Mouse (Mus musculus) granulocyte monocyte progenitor cell, adult 5-6 weeks (primary cell): ENCODE data around the gene Pdgfra. TPM values are rescaled to one million over a fixed set of nuclear protein-coding genes. Genes with fewer than 3 reads are reported as not detected.
A peak's percentile ranks its signal among the peaks of the same experiment; 100 is the strongest.

Experiments
- ATAC-seq: replicated peaks from 2 replicates; pipeline ENCODE4 v1.8.0; 2016; ENCODE audit warnings: mild to moderate bottlenecking, moderate TSS enrichment, inconsistent platforms; ENCODE audit not compliant: poor library complexity, severe bottlenecking
- total RNA-seq, 2 experiments: library from RNA; stranded (forward) in 1 of 2; stranded (reverse) in 1 of 2; fragments of 200-712, 200-1000 nt in 1 of 2; fragments of >200 nt in 1 of 2; fragmentation: Nextera tagmentation in 1 of 2; gene quantifications; 2 replicates each; pipeline ENCODE4 v1.2.3; 2014 to 2017

The Pdgfra gene
- total RNA-seq, 2 experiments from 2014 or later = not detected

GRCm38 (mm10) chr5:75199698-75200365 is 47.7 kb downstream of the Pdgfra start:
- ATAC-seq = no peak

GRCm38 (mm10) chr5:75200366-75200724 is 48.3 kb downstream of the Pdgfra start:
- ATAC-seq = no peak

- peak; percentile 55 for ATAC-seq
Measured at GRCm38 (mm10) chr5:75207905-75208304, 55.8 kb downstream of the Pdgfra start.

- ATAC-seq = peak; percentile 38; the same call in 1 of the 2 replicates
Measured at GRCm38 (mm10) chr5:75209966-75210365, 57.9 kb downstream of the Pdgfra start.

- ATAC-seq = no peak
Measured at GRCm38 (mm10) chr5:75214520-75214919, 62.4 kb downstream of the Pdgfra start.

GRCm38 (mm10) chr5:75214929-75215328 is 62.8 kb downstream of the Pdgfra start:
- no peak for ATAC-seq

DNA sequence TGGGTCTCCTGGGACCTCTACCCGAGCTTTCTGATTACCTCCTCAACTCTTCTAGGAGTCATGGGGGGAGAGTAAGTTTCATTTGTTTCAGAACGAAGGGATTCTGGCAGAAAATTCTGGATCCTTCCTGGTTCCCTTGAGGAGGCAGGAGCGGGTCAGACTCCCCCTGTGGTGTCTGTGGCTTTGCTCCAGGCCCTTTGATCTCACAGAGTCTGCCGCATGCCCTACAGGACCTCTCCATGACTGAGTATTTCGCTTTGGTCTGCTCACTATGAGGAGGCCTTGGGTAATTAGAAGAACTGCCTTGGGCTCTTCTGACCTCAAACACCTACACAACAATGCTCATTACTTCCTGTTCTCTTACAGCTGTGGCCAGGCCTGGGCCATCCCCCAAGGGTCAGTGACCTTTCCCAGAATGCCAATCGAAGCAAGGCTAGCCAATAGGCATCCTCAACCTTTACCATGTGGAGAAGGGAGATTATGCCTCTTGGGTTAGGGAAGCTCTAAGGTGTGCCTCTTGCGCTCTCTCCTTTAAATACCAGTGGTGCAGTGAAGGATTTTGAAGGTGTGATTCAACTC is 63.7 kb downstream of the Pdgfra start:
- no peak for ATAC-seq

- peak; percentile 61 for ATAC-seq
Measured at GRCm38 (mm10) chr5:75221610-75222009, 69.5 kb downstream of the Pdgfra start.

GRCm38 (mm10) chr5:75222491-75223265 is 70.6 kb downstream of the Pdgfra start:
- ATAC-seq = no peak

DNA sequence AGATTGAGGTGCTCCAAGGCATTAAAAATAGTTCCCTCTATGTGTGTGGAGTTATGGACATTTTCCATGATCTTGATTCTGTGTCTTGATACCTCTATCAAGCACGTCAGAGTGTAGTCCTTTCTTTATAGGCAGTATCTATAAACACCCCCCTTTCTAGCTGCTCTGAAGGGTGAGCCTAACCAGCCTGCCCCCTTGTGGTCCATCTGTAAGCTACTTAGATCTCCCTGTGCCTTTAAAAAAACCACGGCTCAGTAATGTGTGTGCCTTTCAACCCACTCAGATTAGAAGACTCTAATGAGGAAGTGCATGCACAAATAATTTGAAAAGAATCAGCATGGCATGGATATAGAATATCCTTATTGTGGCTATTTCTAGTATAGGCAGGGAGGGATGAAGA is 86.3 kb downstream of the Pdgfra start:
- ATAC-seq = peak; percentile 42; the same call in 1 of the 2 replicates

GRCm38 (mm10) chr5:75238928-75239777 is 87.1 kb downstream of the Pdgfra start:
- no peak for ATAC-seq

DNA sequence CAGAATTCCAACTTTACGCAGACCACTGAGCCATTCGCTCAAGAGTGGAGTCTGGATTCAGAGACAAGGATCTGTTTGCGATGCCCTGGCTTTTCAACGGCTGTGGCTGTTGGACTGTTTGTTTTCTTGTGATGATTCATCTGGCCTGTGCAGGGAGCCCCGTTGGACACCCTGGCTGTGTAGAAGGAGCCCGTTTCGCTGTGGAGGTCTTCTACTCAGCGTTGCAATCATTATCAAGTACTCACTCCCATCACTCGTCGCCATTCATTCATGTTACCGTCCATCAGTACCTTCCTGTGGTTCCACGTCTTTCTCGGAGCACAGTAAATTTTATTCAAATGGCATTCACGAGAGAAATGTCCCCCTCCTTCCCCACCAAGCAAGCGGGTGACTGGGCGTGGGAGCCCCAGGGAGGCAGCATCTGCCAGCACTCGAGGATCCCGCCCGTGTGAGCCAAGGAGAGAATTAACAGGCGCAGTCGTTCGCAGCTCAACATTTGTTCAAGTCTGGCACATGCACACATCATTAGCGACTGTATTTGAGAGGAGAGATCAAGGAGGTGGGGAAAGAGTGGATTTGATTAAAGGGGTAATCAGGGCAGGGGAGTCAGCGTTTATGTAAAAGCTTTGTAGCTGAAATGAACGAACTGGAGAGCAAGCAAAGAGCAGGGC is 95.1 kb downstream of the Pdgfra start:
- no peak for ATAC-seq

Other genes with a start within 250 kb of the Pdgfra start
- 14.2 and 42.0 TPM in 2 replicates for gene Chic2, start 107.5 kb upstream of the Pdgfra start, total RNA-seq (2014; fragmentation: Nextera tagmentation)
- gene Chic2, start 107.5 kb upstream of the Pdgfra start, total RNA-seq (2017) = 40.3 and 58.9 TPM in 2 replicates
- gene Gsx2, start 76.7 kb upstream of the Pdgfra start, total RNA-seq (2014; fragmentation: Nextera tagmentation) = not detected in 2 replicates
- not detected in 2 replicates for gene Gsx2, start 76.7 kb upstream of the Pdgfra start, total RNA-seq (2017)